Mouse (Mus musculus) embryo, embryonic 11 days (tissue): ENCODE measurements around the gene Gm37240.
A peak's percentile ranks its signal among the peaks of the same experiment; 100 is the strongest.

Experiments
- DNase-seq: peaks from one replicate; pipeline ENCODE4 v3.0.0-alpha.2; 2015

Gene Gm37240

DNA sequence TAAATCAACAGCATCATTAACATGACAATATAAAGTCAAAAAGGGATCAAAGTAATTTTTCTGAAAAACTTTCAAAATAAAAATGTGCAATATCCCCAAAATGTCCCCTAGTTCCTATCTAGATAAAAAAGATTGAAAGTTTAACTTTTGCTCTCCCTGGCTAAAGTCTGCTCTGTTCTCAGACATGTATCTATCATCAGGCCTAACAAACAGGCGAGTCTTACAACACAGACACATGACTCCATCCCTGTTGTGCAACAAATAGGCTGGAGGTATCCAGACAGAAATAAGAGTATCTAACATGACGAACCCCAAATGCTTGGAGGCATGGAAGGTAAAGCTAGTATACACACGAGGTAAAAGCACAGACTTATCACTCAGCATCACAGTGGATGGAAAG is 68.0 kb downstream of the Gm37240 start:
- DNase-seq, result no peak

DNA sequence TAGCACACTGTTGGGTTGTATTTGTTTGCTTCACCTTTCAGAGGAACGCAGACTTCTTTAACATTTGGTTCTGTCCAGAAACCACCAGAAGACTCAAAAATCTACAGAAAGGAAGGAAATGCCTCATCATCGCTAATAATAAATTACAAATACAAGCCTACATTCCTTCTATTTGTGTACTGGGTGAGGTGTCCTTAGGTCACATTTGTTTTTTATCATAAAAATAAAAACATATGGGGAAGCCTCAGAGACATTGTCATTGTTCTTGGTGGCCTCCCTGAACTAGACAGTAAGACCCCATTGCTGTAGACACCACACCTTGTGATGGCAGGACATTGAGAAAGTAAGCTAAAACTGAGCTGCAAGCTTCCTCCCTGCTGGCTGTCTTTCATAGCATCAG is 70.1 kb downstream of the Gm37240 start, which contains the start of gene Fam160a1:
Gene Fam160a1, minus strand, starts transcription at position 101 of the 400 bp plus-strand sequence.
- no peak for DNase-seq

DNA sequence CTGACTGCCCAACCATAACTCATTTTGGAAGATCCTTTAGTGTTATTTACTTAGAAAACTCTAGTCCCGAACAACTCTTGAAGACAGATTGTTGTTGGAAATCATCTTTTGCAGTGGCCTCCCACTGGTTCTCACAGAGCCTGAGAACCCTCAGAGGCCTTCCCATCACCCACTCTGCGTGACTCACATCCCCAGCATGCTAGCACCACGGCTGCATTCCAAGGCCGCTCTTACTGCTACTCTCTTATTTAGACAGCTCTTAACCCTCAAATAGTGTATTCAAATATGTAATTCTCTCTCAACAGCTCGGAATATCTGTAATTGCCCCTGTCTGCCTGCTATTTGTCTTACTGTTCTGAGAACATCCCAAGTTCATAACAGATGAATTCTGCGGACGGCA is 73.1 kb downstream of the Gm37240 start:
- DNase-seq, result no peak

- peak; percentile 13 for DNase-seq
Measured at GRCm38 (mm10) chr3:85813101-85814014, 74.0 kb downstream of the Gm37240 start.

- DNase-seq, result no peak
Measured at GRCm38 (mm10) chr3:85812010-85812409, 75.3 kb downstream of the Gm37240 start.

DNA sequence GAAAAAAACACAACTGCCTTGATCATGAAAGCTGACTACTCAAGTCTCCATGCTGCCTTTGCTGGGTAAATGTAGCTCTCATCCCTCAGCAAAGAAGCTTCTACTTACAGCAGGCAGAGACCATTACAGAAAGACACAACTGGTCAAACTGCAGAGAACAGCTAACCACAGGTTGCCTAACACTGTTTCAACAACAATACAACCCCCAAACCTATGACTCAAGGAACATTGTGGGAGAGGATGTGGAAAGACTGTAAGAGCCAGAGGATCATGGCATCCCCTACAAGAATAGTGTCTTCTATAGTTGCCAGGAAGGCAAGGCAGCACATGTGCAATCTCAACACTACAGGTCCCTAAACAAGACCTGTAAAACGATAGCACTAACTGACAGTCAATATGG is 94.2 kb downstream of the Gm37240 start:
- no peak for DNase-seq

DNA sequence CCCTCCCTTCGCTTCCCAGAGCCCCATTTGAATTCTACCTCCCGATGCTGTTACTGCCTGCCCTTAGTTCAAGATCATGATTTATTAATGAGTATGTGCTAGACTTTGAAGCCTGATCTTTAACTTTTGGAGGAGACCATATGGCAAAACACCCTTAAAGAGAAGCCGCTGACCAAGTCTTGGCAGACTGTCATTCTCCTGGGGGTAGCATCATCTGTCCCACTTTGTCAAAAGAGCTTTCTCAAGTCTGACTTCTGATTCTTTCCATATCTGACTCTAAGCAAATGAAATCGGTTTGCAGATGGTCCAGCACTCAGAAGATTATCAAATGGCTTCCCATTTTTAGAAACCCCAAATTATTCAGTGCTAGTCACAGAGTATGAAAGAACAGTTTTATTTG is 97.6 kb downstream of the Gm37240 start:
- no peak for DNase-seq

- DNase-seq, result no peak
Measured at GRCm38 (mm10) chr3:85786501-85786900, 100.8 kb downstream of the Gm37240 start.

DNA sequence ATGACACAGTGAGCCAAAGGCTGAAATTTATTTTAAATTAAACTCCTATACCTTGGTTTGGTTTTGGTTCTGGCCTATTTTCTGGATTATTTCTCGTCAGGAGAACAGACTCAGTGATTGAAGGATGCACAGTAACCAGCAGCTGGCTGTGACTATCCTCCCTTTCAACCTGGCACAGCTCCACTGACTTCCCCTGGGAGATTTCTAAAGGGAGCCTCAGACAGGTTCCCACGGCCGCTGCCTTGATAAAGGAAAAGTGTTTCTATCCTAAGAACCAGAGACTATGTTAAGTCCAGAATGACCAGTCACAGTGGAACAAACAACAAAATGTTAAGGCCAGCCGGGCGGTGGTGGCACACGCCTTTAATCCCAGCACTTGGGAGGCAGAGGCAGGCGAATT is 106.4 kb downstream of the Gm37240 start:
- no peak for DNase-seq

DNA sequence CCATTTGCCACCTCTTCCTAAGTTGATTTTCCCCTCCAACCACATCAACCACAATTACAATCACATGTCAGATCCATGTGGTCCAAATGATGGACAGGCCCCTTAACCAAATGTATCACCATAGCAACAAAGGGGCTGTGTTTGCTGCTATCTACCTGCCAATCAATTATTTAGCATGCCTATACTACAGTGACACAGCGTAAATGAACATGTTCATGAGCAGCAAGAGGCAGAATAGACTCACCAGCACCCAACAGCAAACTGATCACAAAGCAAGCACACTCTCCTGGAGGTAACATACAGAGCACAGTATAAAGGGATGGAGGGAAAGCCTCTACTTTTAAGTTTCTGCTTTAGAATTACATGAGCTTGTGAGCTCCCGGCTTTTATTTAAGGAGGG is 107.0 kb downstream of the Gm37240 start:
- no peak for DNase-seq

GRCm38 (mm10) chr3:85777841-85778240 is 109.5 kb downstream of the Gm37240 start:
- DNase-seq, result no peak

- no peak for DNase-seq
Measured at GRCm38 (mm10) chr3:85777356-85777755, 110.0 kb downstream of the Gm37240 start.

GRCm38 (mm10) chr3:85776707-85777106 is 110.6 kb downstream of the Gm37240 start:
- DNase-seq, result no peak

- no peak for DNase-seq
Measured at GRCm38 (mm10) chr3:85776126-85776525, 111.2 kb downstream of the Gm37240 start.

DNA sequence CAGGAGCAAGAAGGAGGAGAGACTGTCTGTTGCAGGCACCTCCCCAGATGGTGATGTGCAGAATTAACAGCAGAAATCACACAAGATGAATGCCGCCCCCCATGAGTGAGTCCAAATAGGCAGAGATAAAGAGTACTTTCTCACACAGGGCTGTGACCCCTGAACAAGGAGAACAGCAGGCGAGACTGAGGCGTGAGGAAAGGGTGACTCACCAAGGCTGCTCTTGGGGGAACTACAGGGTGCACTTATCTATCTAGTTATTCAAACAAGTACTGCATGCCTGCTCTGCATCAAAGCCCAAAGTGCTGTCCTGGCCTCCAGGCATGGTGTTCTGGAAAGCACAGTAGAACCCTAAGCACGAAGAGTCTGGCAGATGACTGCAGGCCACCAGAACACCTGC is 113.4 kb downstream of the Gm37240 start:
- no peak for DNase-seq

DNA sequence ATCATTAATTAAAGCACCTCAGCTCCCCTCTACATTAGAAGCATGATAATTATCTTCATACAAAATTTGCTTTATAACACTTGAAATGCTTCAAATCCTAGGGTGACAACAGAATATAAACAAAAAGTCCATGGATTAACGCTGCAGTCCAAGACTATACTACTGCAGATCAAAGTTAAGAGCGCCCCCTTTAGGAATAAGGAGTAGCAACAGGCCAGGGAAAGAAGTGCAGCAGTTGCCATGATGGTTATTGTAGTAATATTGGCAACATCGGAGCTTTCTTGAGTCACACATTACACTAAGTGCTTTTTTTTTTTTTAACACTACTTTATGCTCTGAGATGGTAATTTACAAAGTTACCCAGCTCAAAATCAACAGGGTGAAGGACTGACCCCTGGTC is 113.9 kb downstream of the Gm37240 start:
- no peak for DNase-seq

DNA sequence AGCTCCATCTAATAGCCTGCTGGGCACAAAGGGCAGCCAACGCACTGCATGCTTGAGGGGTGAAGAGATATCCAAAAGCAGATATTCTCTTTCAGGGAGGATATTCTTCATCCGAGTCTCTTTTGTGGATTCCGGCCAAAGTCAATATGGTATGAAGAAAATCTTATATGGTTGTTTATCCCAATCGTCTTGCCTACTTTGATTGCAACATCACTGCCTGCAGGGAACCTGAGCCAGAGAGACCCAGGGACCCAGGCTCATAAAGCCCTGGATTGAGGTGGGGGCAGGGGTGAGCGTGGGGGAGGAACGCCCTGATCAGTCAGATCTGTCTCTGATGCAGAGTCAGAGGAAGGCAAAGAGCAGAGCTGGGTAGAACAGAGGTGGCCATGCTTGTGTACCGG is 122.4 kb downstream of the Gm37240 start:
- no peak for DNase-seq

- no peak for DNase-seq
Measured at GRCm38 (mm10) chr3:85764008-85764834, 123.1 kb downstream of the Gm37240 start.

DNA sequence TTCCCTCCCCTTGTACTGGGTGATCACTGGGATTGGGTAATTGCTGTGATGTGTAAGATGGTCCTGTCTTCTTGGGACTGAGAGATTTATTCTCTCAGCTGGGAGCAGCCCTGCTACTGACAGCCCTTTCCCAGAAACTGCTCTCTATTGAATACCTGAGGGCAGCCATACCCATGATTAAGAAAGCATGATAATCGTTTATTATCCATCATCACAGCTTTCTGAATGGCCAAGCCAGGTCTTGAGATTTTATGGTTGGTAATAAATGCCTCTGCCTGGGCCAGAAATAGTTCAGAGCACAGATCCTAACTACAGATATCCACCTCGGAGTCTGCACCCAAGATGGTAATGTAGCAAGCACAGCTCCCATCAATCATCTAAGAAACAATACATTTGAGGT is 129.4 kb downstream of the Gm37240 start:
- DNase-seq, result no peak

- no peak for DNase-seq
Measured at GRCm38 (mm10) chr3:85757435-85757834, 129.9 kb downstream of the Gm37240 start.

DNA sequence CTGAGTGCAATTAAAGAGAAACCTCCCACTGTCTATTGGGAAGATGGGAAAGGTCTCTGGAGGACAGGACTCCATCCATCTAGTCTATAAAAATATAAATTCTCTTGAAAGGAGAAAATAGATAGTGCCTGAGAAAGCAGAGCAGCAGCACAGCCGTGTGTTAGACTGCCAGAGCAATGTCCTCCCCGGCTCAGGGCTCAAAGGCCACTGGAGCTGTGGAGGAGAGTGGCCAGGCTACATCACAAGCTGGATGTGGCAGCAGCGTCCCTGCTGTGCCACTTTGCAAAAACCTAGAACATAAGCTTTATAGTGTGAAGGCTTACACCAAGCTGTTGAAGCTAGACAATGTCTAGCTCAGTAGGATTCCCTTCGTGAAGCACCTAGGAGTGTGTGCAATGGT is 138.0 kb downstream of the Gm37240 start:
- DNase-seq, result no peak

DNA sequence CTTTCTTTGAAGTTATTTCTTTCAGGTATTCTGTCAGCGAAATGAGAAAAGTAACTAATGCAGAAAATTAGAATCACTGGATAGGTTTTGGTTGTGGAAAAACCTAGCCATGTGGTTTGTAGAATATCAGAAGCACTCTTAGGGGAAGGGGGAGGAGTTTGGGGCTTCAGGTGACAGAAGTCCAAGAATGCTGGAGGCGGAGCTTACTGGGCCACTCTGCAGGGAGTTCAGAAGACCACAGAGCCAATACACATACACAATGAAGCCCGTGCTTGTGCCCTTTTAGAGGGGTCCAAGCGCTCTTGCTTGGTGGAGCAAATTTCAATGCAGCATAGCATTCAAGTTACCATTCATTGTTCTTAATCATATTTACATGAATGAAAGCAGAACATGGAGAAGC is 138.5 kb downstream of the Gm37240 start:
- peak; percentile 40 for DNase-seq

GRCm38 (mm10) chr3:85746116-85746515 is 141.2 kb downstream of the Gm37240 start:
- no peak for DNase-seq

- no peak for DNase-seq
Measured at GRCm38 (mm10) chr3:85741767-85742166, 145.6 kb downstream of the Gm37240 start.
